24 mouse cellular contexts compared by ENCODE assay signal in the genomic region with DNA sequence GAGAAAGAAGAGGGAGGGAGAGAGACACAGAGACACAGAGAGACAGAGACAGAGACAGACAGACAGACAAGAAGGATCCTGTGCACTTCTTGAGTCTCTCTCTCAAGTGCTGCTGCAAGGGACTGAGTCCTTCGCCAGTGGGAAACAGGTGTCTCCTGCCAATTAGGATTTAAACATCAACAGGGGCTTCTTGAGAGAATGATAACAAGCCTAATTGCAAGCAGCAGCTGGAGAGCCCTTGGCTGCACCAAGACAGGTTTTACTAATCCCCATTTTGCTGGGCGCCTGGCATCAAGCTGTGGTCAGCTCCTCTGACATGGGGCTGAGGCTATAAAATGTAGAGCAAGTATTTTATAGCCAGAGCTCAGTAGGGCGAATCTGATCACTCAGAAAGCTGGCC.
DNase-seq lines count a peak whose midpoint lies in the region; ATAC-seq and TF ChIP-seq lines count a peak whose summit lies in the region.
"Had no signal": no experiment of that assay in that cellular context is flagged by ENCODE, and none has a peak within 500 bp of the region (broad histone marks: within the 10 kb centered on the region; RNA-seq: fewer than 3 reads in every experiment).

No protein-coding gene starts in this region.

- H3K4me3 ChIP-seq in embryonic facial prominence, embryonic 14.5 days (ENCODE audit: low read depth, low read length) = no peak overlapping the region
- H3K4me3 ChIP-seq in embryonic facial prominence, embryonic 10.5 days = no peak overlapping the region
- H3K4me3 ChIP-seq in embryonic facial prominence, embryonic 15.5 days (replicated peaks) = no peak overlapping the region
- no peak overlapping the region for H3K4me3 ChIP-seq in kidney, adult 2 months (ENCODE audit: insufficient read depth, low read depth, low read length)
- H3K4me3 ChIP-seq: embryonic facial prominence, embryonic 13.5 days; erythroblast, embryonic 14.5 days; forebrain, embryonic 13.5 days; forebrain, embryonic 15.5 days had no signal

- no peak overlapping the region for H3K27ac ChIP-seq in embryonic facial prominence, embryonic 14.5 days (replicated peaks; ENCODE audit: low read depth, low read length)
- no peak overlapping the region for H3K27ac ChIP-seq in embryonic facial prominence, embryonic 10.5 days (replicated peaks)
- H3K27ac ChIP-seq in embryonic facial prominence, embryonic 15.5 days (replicated peaks) = no peak overlapping the region
- H3K27ac ChIP-seq in kidney, adult 2 months (ENCODE audit: insufficient read depth, low read depth, low read length) = no peak overlapping the region
- H3K27ac ChIP-seq: forebrain, embryonic 13.5 days; forebrain, embryonic 15.5 days had no signal

- peak; percentile 56 for ATAC-seq in embryonic facial prominence, embryonic 14.5 days (ENCODE audit: low read depth)
- 0 out of 2 replicates have a peak, but pooled peaks have one; percentile 34 for ATAC-seq in embryonic facial prominence, embryonic 15.5 days (ENCODE audit: insufficient number of reproducible peaks, low FRiP score, low TSS enrichment, low read depth)
- ATAC-seq: activated CD4-positive, CD25-positive, alpha-beta regulatory T cell, adult 4 months; CD4-positive, CD25-positive, alpha-beta regulatory T cell, adult 4 months; forebrain, embryonic 13.5 days; forebrain, embryonic 15.5 days; forebrain, postnatal 0 days; Patski had no signal

- DNase-seq in embryonic facial prominence, embryonic 14.5 days (ENCODE audit: low spot score) = peak; percentile 80
- no peak for DNase-seq in embryonic facial prominence, embryonic 10.5 days (ENCODE audit: low spot score)
- peak; percentile 23 for DNase-seq in retina, postnatal 1 day
- DNase-seq in retina, embryonic 14.5 days (ENCODE audit: low spot score) = no peak
- no peak for DNase-seq in right cerebral cortex, adult 18-20 months
- DNase-seq in kidney, adult 2 months = no peak
- DNase-seq: adrenal gland, adult 8-10 months; adrenal gland, postnatal 14 days; adrenal gland, postnatal 36 days; cerebellum, adult 11-12 months; cerebellum, adult 2 months; cerebellum, adult 9-10 months; cerebellum, postnatal 25 days; forebrain, postnatal 0 days had no signal

- no peaks in the 10 kb centered on the region for H3K36me3 ChIP-seq in embryonic facial prominence, embryonic 14.5 days (ENCODE audit: control insufficient read depth, insufficient read depth, low read length)
- no peaks in the 10 kb centered on the region for H3K36me3 ChIP-seq in embryonic facial prominence, embryonic 10.5 days (replicated peaks)
- no peaks in the 10 kb centered on the region for H3K36me3 ChIP-seq in embryonic facial prominence, embryonic 15.5 days
- no peaks in the 10 kb centered on the region for H3K36me3 ChIP-seq in kidney, adult 2 months (ENCODE audit: control insufficient read depth, insufficient read depth, low read length)
- H3K36me3 ChIP-seq: embryonic facial prominence, embryonic 13.5 days; forebrain, embryonic 15.5 days; G1E had no signal

- peaks cover 5% of the 10 kb centered on the region for H3K4me1 ChIP-seq in embryonic facial prominence, embryonic 14.5 days (ENCODE audit: control insufficient read depth, insufficient read depth, low read length)
- H3K4me1 ChIP-seq in embryonic facial prominence, embryonic 10.5 days = peaks cover 17% of the 10 kb centered on the region
- peaks cover 9% of the 10 kb centered on the region for H3K4me1 ChIP-seq in embryonic facial prominence, embryonic 15.5 days
- H3K4me1 ChIP-seq in kidney, adult 2 months (ENCODE audit: control insufficient read depth, insufficient read depth, low read length) = no peaks in the 10 kb centered on the region
- H3K4me1 ChIP-seq: forebrain, embryonic 13.5 days; forebrain, embryonic 15.5 days had no signal

- no peaks in the 10 kb centered on the region for H3K9me3 ChIP-seq in embryonic facial prominence, embryonic 14.5 days (ENCODE audit: control insufficient read depth, low read length)
- no peaks in the 10 kb centered on the region for H3K9me3 ChIP-seq in embryonic facial prominence, embryonic 10.5 days
- H3K9me3 ChIP-seq in embryonic facial prominence, embryonic 15.5 days (replicated peaks) = no peaks in the 10 kb centered on the region
- H3K9me3 ChIP-seq: embryonic facial prominence, embryonic 13.5 days; forebrain, embryonic 13.5 days; forebrain, embryonic 15.5 days; G1E had no signal

- H3K9ac ChIP-seq in embryonic facial prominence, embryonic 14.5 days (ENCODE audit: low read depth, low read length) = no peak overlapping the region
- H3K9ac ChIP-seq in embryonic facial prominence, embryonic 15.5 days = no peak overlapping the region
- H3K9ac ChIP-seq: embryonic facial prominence, embryonic 13.5 days; forebrain, embryonic 13.5 days; forebrain, embryonic 15.5 days; forebrain, postnatal 0 days had no signal

- no peak for TF ChIP-seq CTCF in kidney, adult 2 months (conservative IDR thresholded peaks at IDR 0.05; ENCODE audit: insufficient read depth, insufficient read length, low read depth, low read length)

- H3K4me2 ChIP-seq in embryonic facial prominence, embryonic 14.5 days (ENCODE audit: low read depth, low read length) = no peak overlapping the region
- H3K4me2 ChIP-seq in embryonic facial prominence, embryonic 15.5 days (replicated peaks) = no peak overlapping the region
- H3K4me2 ChIP-seq: embryonic facial prominence, embryonic 13.5 days; forebrain, embryonic 13.5 days; forebrain, embryonic 15.5 days had no signal

- TF ChIP-seq POLR2A in kidney, adult 2 months (IDR thresholded peaks at IDR 0.05; ENCODE audit: low read depth, low read length) = no peak

- H3K27me3 ChIP-seq in embryonic facial prominence, embryonic 14.5 days (replicated peaks; ENCODE audit: control insufficient read depth, insufficient read depth, low read length) = no peaks in the 10 kb centered on the region
- H3K27me3 ChIP-seq in embryonic facial prominence, embryonic 10.5 days (replicated peaks; ENCODE audit: low read depth, poor library complexity, severe bottlenecking) = no peaks in the 10 kb centered on the region
- no peaks in the 10 kb centered on the region for H3K27me3 ChIP-seq in embryonic facial prominence, embryonic 15.5 days
- no peaks in the 10 kb centered on the region for H3K27me3 ChIP-seq in kidney, adult 2 months (replicated peaks; ENCODE audit: control insufficient read depth, insufficient read depth, low read length)
- H3K27me3 ChIP-seq: CH12.LX; embryonic facial prominence, embryonic 13.5 days; forebrain, embryonic 13.5 days; forebrain, embryonic 15.5 days had no signal

- 61% methylated on average over 3 of the region's 3 CpGs for WGBS in embryonic facial prominence, embryonic 14.5 days
- 52% methylated on average over 3 of the region's 3 CpGs for WGBS in embryonic facial prominence, embryonic 10.5 days
- WGBS in embryonic facial prominence, embryonic 15.5 days = 60% methylated on average over 3 of the region's 3 CpGs
- 62% methylated on average over 3 of the region's 3 CpGs for WGBS in kidney, adult 2 months

Comparison
In these comparisons a context has a peak if more than half of its experiments do, and no peak if none do; other contexts are left out.
1. DNase-seq: peak in embryonic facial prominence, embryonic 14.5 days (single experiment) and retina, postnatal 1 day (single experiment); none in embryonic facial prominence, embryonic 10.5 days (single experiment), retina, embryonic 14.5 days (single experiment), right cerebral cortex, adult 18-20 months (single experiment) and kidney, adult 2 months (single experiment).